Mouse (Mus musculus) heart, postnatal 0 days (tissue): ENCODE results near the gene Thada. TPM values are rescaled to one million over a fixed set of nuclear protein-coding genes. Genes with fewer than 3 reads are reported as not detected.
A peak's percentile ranks its signal among the peaks of the same experiment; 100 is the strongest.

Experiments
- ATAC-seq: fragments of 200-750 bp; cut with Nextera tagmentation; 2 replicates; pipeline ENCODE4 v1.8.0; 2017; ENCODE audit warnings: low read depth, moderate number of reproducible peaks, moderate library complexity; ENCODE audit not compliant: insufficient read depth
- DNase-seq: peaks from one replicate; pipeline ENCODE4 v3.0.0-alpha.2; 2016; ENCODE audit warnings: low spot score
- H3K27ac ChIP-seq: fragments of 300-500 bp; sonication (generic); 2 replicates; pipeline ENCODE4 v1.5.1; 2014; ENCODE audit warnings: low read depth, mild to moderate bottlenecking
- H3K27me3 ChIP-seq: fragments of 300-500 bp; sonication (generic); 2 replicates; pipeline ENCODE4 v1.6.1; 2014; ENCODE audit warnings: low read length, mixed read lengths; ENCODE audit not compliant: control insufficient read depth, insufficient read depth
- H3K36me3 ChIP-seq: fragments of 300-500 bp; sonication (generic); replicated peaks from 2 replicates; pipeline ENCODE4 v1.6.1; 2014; ENCODE audit warnings: low read length, mixed read lengths; ENCODE audit not compliant: control insufficient read depth, insufficient read depth
- H3K4me1 ChIP-seq: fragments of 300-500 bp; sonication (generic); 2 replicates; pipeline ENCODE4 v1.6.1; 2014; ENCODE audit warnings: antibody characterized with exemption; ENCODE audit not compliant: control insufficient read depth, insufficient read depth
- H3K4me2 ChIP-seq: fragments of 300-500 bp; sonication (generic); 2 replicates; pipeline ENCODE4 v1.6.1; 2014; ENCODE audit warnings: low read depth, mild to moderate bottlenecking, low read length, moderate library complexity
- H3K4me3 ChIP-seq: fragments of 300-500 bp; sonication (generic); 2 replicates; pipeline ENCODE4 v1.5.1; 2014; ENCODE audit warnings: low read depth, low read length
- H3K9ac ChIP-seq: fragments of 300-500 bp; sonication (generic); replicated peaks from 2 replicates; pipeline ENCODE4 v1.6.1; 2014; ENCODE audit warnings: low read depth, low read length, mixed read lengths
- H3K9me3 ChIP-seq: fragments of 300-500 bp; sonication (generic); replicated peaks from 2 replicates; pipeline ENCODE4 v1.6.1; 2016; ENCODE audit warnings: low read length; ENCODE audit not compliant: control insufficient read depth
- CTCF ChIP-seq: IDR thresholded peaks from 2 replicates; pipeline ENCODE4 v1.5.1; 2016; ENCODE audit warnings: antibody characterized with exemption, control low read depth, low read depth
- EP300 ChIP-seq: IDR thresholded peaks from 2 replicates; pipeline ENCODE4 v1.6.1; 2016; ENCODE audit warnings: antibody characterized with exemption, low read depth
- WGBS: fragments of 180-500 bp; shearing (Covaris S2); extraction: QIAGEN DNeasy Blood & Tissue Kit; methylation state at CpG from one replicate; pipeline ENCODE4 v1.1.7; 2014; 5-methylcytosine and 5-hydroxymethylcytosine counted together
- polyA plus RNA-seq: library from polyadenylated mRNA; unstranded; fragments of >200 nt; fragmentation: Nextera tagmentation; extraction: Ambion mirVana; gene quantifications from 2 replicates; pipeline ENCODE4 v1.2.1, GENCODE M21; 2015
- total RNA-seq: library from RNA; depleted of rRNA; stranded (reverse); fragments of >200 nt; gene quantifications from 2 replicates; pipeline ENCODE4 v1.2.3, GENCODE M21; 2014; ENCODE audit warnings: low replicate concordance

Thada gene
- total and polyA plus RNA-seq, 2 experiments from 2014 or later, result 2.4 to 12.6 TPM

DNA sequence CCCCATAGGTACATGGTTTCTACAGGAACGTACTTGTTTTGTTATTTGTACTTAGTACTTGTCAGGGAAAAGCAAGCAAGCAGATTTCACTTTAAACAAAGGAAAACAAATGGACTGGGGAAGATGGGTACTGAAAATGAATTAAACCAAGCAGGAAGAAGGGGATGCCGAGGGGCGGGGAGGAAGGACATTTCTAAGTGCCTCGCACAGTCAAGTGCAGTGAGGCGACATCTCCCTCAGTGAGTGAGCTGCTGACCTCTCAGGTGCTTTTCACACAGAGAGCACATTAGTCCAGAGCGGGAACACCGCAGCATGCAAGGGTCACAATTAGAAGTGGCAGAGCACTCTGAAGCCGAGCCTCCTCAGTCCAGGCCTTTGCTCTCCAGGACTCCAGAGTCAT, 135.0 kb downstream of the Thada start:
- WGBS, result 71% methylated on average over 8 of the region's 8 CpGs
- no peaks in the 10 kb centered on the region for H3K27me3 ChIP-seq
- TF ChIP-seq CTCF (no peak), EP300 (no peak)
- ATAC-seq (no peak), DNase-seq (no peak)
- no peak overlapping the region for H3K4me2 ChIP-seq
- H3K4me3 ChIP-seq, result no peak overlapping the region
- H3K4me1 ChIP-seq, result no peaks in the 10 kb centered on the region
- H3K27ac ChIP-seq, result peak overlapping the region; percentile 22; the same call in 1 of the 2 replicates
- H3K36me3 ChIP-seq, result peaks cover 4% of the 10 kb centered on the region; the same call in 1 of the 2 replicates
- H3K9ac ChIP-seq, result no peak overlapping the region
- no peaks in the 10 kb centered on the region for H3K9me3 ChIP-seq

DNA sequence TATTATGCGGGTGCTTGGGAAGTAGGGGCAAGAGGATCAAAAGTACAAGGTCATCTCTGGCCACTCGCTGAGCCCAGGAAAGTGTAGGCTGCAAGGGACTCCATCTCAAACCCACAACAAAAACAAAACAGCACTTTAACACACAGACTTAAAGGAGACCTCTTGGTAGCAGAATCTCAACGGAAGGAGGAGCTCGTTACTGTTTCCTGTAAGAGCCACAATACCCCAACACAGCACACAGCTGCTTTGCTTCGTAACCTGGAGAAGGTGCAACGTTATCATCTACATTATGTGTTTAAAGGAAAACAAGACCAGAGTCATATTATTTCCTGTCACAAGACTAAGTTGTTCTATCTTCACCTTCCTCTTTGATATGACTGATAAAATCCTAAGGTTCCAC, 135.5 kb downstream of the Thada start:
- Histone ChIP-seq H3K9me3 (no peaks in the 10 kb centered on the region), H3K4me1 (no peaks in the 10 kb centered on the region), H3K36me3 (peaks cover 4% of the 10 kb centered on the region; the same call in 1 of the 2 replicates), H3K9ac (no peak overlapping the region), H3K27me3 (no peaks in the 10 kb centered on the region), H3K27ac (peak overlapping the region; percentile 50; the same call in 1 of the 2 replicates), H3K4me3 (no peak overlapping the region), H3K4me2 (no peak overlapping the region)
- WGBS, result 70% methylated on average over 6 of the region's 6 CpGs
- no peak for DNase-seq
- no peak for TF ChIP-seq CTCF
- TF ChIP-seq EP300, result no peak
- no peak for ATAC-seq

GRCm38 (mm10) chr17:84329906-84330470, 136.0 kb downstream of the Thada start:
- H3K4me3 ChIP-seq, result no peak overlapping the region
- H3K4me1 ChIP-seq, result no peaks in the 10 kb centered on the region
- H3K27ac ChIP-seq, result peak overlapping the region; percentile 50; the same call in 1 of the 2 replicates
- no peak overlapping the region for H3K4me2 ChIP-seq
- peaks cover 4% of the 10 kb centered on the region; the same call in 1 of the 2 replicates for H3K36me3 ChIP-seq
- H3K27me3 ChIP-seq, result no peaks in the 10 kb centered on the region
- H3K9me3 ChIP-seq, result no peaks in the 10 kb centered on the region
- ATAC-seq (no peak), DNase-seq (no peak)
- 74% methylated on average over 4 of the region's 4 CpGs for WGBS
- no peak overlapping the region for H3K9ac ChIP-seq
- TF ChIP-seq CTCF, result no peak
- no peak for TF ChIP-seq EP300

GRCm38 (mm10) chr17:84328526-84328925, 137.5 kb downstream of the Thada start:
- Histone ChIP-seq H3K27ac (no peak overlapping the region), H3K36me3 (peaks cover 4% of the 10 kb centered on the region; the same call in 1 of the 2 replicates), H3K27me3 (no peaks in the 10 kb centered on the region), H3K9ac (no peak overlapping the region), H3K4me2 (no peak overlapping the region), H3K4me1 (no peaks in the 10 kb centered on the region), H3K4me3 (no peak overlapping the region), H3K9me3 (no peaks in the 10 kb centered on the region)
- TF ChIP-seq CTCF (no peak), EP300 (no peak)
- ATAC-seq (no peak), DNase-seq (no peak)
- 67% methylated on average over 2 of the region's 2 CpGs for WGBS

GRCm38 (mm10) chr17:84327051-84327925, 138.7 kb downstream of the Thada start:
- WGBS, result 90% methylated on average over 10 of the region's 12 CpGs
- ATAC-seq (no peak), DNase-seq (no peak)
- TF ChIP-seq CTCF, result no peak
- no peak for TF ChIP-seq EP300
- Histone ChIP-seq H3K4me2 (no peak overlapping the region), H3K27ac (no peak overlapping the region), H3K36me3 (0 out of 2 replicates have a peak, but pooled peaks cover 4% of the 10 kb centered on the region), H3K9me3 (no peaks in the 10 kb centered on the region), H3K27me3 (no peaks in the 10 kb centered on the region), H3K9ac (no peak overlapping the region), H3K4me3 (no peak overlapping the region), H3K4me1 (no peaks in the 10 kb centered on the region)
